Mouse (Mus musculus): ENCODE measurements around the gene Ick.
A peak's percentile ranks its signal among the peaks of the same experiment; 100 is the strongest.
"Not testable (repeated sequence)": the region's sequence is repeated elsewhere in the genome, so short reads cannot be mapped to it uniquely, and the experiment has no call there.

The Ick gene

DNA sequence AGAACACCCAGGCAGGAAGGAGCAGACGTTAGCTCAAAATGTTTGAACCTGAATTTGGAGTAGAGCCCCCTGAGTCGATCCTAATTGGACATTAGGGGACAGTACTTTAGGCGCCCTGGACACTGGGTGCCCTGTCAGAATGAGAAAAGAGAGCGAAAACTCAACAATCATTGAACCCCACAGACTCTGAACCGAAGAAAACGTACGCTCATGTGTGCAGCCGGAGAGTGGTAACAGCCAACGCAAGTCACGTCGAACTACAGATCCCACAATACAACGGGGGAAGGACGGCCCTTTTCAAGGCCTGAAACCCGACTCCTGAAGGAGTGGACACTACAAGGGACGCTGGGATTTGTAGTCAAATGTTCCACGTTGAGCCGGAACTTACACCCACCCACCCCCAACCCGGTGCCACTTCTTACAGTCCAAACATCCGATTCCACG, at the start of gene Ick, which contains the start of gene Fbxo9:
Gene Ick (plus strand): TSS at position 397 of the 444 bp plus-strand sequence.
Gene Fbxo9 (minus strand): TSS at position 270 of the 444 bp plus-strand sequence.
- peak; percentile 92 to 93 for DNase-seq

- DNase-seq = no peak
Observed at GRCm38 (mm10) chr9:78059525-78060120, 49.4 kb upstream of the Ick start.

DNA sequence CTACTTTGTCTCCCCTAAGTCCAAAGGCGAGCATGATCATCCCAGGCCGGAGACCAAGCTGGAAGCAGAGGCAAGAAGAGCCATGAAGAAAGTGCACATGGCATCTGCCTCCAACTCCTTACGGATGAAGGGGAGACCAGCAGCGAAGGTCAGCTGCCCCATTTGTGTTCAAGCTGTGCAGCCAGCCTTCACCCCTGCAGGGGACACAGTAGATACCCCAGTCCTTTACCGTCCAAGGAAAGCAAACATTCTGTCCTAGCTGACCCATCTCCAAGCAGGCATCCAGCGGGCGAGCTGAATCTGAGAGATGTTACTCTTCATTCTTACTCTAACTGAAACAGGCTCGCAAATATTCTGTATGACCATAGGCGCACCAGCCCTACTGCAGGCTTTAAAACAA, 46.6 kb upstream of the Ick start:
- DNase-seq = no peak

DNA sequence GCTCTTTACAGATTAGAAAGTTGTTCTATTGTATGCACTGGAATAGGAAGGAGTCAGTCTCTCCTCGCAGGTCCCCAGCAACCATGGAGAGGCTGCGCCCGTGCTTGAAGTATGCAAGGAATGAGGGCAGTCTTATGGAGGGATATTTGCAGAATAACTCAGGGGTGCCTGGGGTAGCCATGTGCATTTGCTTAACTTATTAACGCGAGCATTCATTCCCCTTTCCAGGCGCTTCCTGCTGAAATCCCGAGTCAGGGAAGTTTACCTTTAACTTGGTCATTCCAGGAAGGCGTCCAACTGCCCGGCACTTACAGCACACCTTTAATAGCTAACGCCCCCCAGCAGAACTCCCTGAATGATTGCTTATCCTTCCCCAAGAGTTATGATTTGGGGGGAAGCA, 44.9 kb upstream of the Ick start:
- no peak for DNase-seq

GRCm38 (mm10) chr9:78070496-78070895, 38.5 kb upstream of the Ick start:
- no peak for DNase-seq

- no peak for DNase-seq
Observed at GRCm38 (mm10) chr9:78071626-78072025, 37.4 kb upstream of the Ick start.

GRCm38 (mm10) chr9:78073291-78073690, 35.7 kb upstream of the Ick start:
- not testable (repeated sequence) for DNase-seq

GRCm38 (mm10) chr9:78073713-78074340, 35.2 kb upstream of the Ick start:
- DNase-seq = no peak

DNA sequence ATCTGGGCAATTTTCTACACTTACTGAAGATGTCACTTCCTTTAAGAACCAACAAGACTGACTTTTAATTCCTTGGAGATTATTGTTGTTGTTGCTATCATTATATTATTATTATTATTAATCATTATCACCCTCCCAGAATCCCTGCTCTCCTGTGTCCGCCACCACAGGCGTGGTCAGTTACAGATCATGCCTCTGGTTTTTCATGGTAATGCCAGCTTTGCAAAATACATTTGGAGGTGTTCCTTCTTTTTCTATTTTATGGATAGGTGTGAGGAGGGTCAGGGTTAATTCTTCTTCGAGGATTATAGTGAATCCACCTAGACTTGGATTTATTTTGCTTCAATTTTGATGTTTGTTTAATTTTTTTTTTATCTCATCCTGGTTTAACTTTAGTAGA, 33.7 kb upstream of the Ick start:
- DNase-seq = no peak

- DNase-seq = peak; percentile 17 to 26
Observed at GRCm38 (mm10) chr9:78078240-78078639, 30.8 kb upstream of the Ick start.

DNA sequence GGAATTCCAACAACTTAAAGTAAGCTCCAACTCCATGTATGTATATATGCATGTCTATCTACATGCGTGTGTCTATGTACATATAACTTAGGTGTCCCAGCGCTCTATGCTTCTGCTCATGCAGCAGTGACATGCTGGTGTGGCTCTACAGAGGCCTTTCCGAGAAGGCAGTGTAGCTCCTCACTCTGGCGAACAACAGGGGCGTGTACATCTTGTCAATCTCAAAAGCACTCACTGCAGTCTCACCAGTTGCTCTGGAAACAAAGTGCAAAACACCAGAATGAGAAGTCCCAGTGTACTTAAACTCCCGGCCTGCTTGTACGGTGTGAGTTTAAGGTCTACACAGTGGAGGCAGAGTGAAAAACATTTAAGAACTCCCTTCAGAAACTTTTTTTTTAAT, 27.2 kb upstream of the Ick start:
- DNase-seq = no peak

- no peak for DNase-seq
Observed at GRCm38 (mm10) chr9:78084341-78084740, 24.7 kb upstream of the Ick start.

- DNase-seq = no peak
Observed at GRCm38 (mm10) chr9:78085722-78086287, 23.2 kb upstream of the Ick start.

DNA sequence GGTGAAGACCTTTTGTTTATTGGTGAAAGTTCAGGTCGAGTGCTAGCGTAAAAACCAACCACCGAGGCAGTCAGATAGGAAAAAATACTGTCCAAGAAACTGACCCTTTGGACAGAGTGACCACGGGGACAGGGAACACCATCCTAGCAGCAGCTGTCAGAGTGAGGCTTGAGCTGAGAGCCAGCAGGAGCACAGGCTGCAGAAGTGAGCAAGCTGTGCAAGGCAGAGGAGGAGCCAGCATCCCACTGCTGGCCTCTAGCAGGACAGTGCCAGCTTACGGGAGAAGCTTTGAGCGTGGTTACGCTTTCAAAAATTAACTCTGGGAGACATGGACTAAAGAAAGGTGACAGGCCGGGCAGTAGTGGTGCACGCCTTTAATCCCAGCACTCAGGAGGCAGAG, 21.2 kb upstream of the Ick start:
- DNase-seq = peak in 1 of 2 experiments; percentile 24

GRCm38 (mm10) chr9:78088521-78088920, 20.5 kb upstream of the Ick start:
- peak in 1 of 2 experiments; percentile 22 for DNase-seq

- no peak for DNase-seq
Observed at GRCm38 (mm10) chr9:78088971-78089370, 20.0 kb upstream of the Ick start.

DNA sequence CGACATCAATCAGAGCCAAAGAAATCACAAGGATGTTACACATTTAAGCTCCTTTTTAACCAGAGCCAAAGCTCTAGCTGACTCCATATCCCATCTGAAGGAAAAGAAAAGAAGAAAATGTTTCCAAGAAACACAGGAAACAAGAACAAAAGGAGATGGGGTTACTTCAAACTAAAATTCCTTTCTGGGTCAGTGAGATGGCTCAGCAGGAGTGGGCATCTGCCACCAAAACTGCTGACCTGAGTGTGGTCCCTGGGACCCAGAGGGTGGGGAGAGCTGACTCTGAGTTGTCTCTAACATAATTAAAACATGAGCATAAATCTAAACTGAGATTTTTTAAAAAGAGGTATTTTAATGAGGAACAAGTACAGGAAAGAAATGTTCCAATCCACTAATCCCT, 19.1 kb upstream of the Ick start:
- DNase-seq = no peak

DNA sequence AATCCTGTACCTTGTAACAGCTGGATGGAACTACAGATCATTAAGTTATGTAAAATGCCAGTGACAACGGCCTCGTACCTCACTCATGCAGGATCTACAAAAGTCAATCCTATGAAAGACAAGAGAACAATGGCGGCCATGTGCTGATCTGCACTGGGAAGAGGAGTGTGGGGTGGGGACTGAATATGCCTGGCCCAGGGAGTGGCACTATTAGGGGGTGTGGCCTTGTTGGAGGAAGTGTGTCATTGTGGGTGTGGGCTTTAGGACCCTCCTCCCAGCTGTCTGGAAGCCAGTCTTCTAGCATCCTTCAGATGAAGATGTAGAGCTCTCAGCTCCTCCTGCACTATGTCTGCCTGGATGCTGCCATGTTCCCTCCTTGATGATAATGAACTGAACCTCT, 18.4 kb upstream of the Ick start:
- DNase-seq = no peak

DNA sequence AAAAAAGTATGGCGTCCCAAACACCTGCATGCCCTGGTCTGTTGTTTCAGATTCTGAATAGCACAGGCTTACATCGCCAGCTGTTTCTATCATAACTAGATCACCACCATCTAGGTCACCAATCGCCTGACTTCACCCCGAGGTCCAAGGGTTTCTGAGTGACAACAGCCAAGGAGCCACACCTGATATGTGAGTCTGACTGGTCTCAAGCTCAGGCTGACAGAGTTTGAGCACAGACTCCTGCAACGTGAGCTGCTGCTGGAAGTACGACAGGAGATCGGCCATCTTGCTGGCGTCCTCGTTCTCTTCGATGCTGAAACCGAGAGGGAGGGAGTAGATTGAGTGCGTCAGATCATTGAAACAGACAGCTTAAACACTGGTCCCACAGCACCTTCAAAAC, 13.3 kb upstream of the Ick start:
- no peak for DNase-seq

GRCm38 (mm10) chr9:78096376-78096775, 12.6 kb upstream of the Ick start:
- peak in 1 of 2 experiments; percentile 25 for DNase-seq

DNA sequence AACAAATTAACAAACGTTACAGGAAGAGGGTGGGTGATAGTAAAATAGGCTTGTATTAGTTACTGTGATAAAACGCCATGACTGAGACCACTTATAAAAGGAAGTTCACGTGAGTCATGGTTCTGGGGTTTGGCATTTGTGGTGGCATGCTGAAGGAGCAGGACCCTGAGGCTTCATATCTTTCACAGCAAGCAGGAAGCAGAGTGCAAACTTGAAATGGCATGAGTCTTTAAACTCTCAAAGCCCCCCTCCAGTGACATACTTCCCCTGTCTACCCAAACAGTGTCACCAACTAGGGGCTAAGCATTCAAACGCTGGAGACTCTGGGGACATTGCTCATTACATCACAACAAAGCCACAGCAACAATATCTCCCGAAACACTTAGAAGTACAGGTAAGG, 8.0 kb upstream of the Ick start:
- DNase-seq = no peak

- no peak for DNase-seq
Observed at GRCm38 (mm10) chr9:78101431-78101830, 7.6 kb upstream of the Ick start.

GRCm38 (mm10) chr9:78103965-78104560, 4.9 kb upstream of the Ick start:
- no peak for DNase-seq

DNA sequence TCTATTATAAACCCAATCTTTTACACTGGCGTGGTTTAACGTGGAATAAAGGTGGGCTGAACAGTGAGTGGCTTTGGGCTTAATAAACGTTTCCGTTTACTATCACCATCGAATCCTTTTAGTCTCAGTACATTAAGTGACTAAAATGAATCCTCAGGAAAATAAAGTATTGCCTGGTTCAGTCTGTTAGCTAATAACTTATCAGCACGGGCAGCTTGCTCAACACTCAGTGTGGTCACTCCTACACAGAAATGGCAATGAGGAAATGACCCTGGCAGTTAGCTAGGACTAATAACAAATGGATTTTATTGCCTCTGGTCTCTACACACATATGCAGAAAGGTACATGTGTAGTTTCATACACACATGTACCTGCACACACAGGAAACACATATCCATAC, 4.0 kb upstream of the Ick start:
- DNase-seq = no peak

All from cerebellum, postnatal 10 days (tissue).